Mouse (Mus musculus) heart, embryonic 13.5 days (tissue): ENCODE data around the gene Dnhd1. TPM values are rescaled to one million over a fixed set of nuclear protein-coding genes. Genes with fewer than 3 reads are reported as not detected.

ENCODE experiments used
- ATAC-seq: fragments of 200-750 bp; cut with Nextera tagmentation; 2 replicates; pipeline ENCODE4 v1.8.0; 2017; ENCODE audit warnings: moderate TSS enrichment; ENCODE audit not compliant: insufficient number of reproducible peaks, low FRiP score, low TSS enrichment; ENCODE audit errors: extremely low read depth
- H3K27ac ChIP-seq: fragments of 300-500 bp; sonication (generic); replicated peaks from 2 replicates; pipeline ENCODE4 v1.5.1; 2015; ENCODE audit warnings: moderate library complexity, mild to moderate bottlenecking, inconsistent platforms
- H3K27me3 ChIP-seq: fragments of 300-500 bp; sonication (generic); replicated peaks from 2 replicates; pipeline ENCODE4 v1.6.1; 2015; ENCODE audit warnings: mild to moderate bottlenecking, inconsistent platforms
- H3K36me3 ChIP-seq: fragments of 300-500 bp; sonication (generic); 2 replicates; pipeline ENCODE4 v1.6.1; 2015; ENCODE audit warnings: mild to moderate bottlenecking, inconsistent platforms
- H3K4me1 ChIP-seq: fragments of 300-500 bp; sonication (generic); 2 replicates; pipeline ENCODE4 v1.6.1; 2015; ENCODE audit warnings: inconsistent platforms
- H3K4me2 ChIP-seq: fragments of 300-500 bp; sonication (generic); 2 replicates; pipeline ENCODE4 v1.6.1; 2015; ENCODE audit warnings: inconsistent platforms, mild to moderate bottlenecking, moderate library complexity
- H3K4me3 ChIP-seq: fragments of 300-500 bp; sonication (generic); 2 replicates; pipeline ENCODE4 v1.5.1; 2015; ENCODE audit warnings: moderate library complexity, mild to moderate bottlenecking, inconsistent platforms
- H3K9ac ChIP-seq: fragments of 300-500 bp; sonication (generic); 2 replicates; pipeline ENCODE4 v1.6.1; 2015; ENCODE audit warnings: inconsistent platforms, mild to moderate bottlenecking, moderate library complexity
- H3K9me3 ChIP-seq: fragments of 300-500 bp; sonication (generic); 2 replicates; pipeline ENCODE4 v1.6.1; 2016; ENCODE audit warnings: inconsistent platforms
- WGBS: fragments of 180-500 bp; shearing (Covaris S2); methylation state at CpG from one replicate; pipeline ENCODE4 v1.1.7; 2015; ENCODE audit warnings: mixed read lengths; 5-methylcytosine and 5-hydroxymethylcytosine counted together
- polyA plus RNA-seq: library from polyadenylated mRNA; unstranded; fragments of >200 nt; fragmentation: Nextera tagmentation; extraction: Ambion mirVana; gene quantifications from 2 replicates; pipeline ENCODE4 v1.2.1, GENCODE M21; 2015

Gene Dnhd1
- 0.44 and 0.60 TPM in 2 replicates for polyA plus RNA-seq

- peak within 1 kb of the TSS; percentile 87 for H3K4me2 ChIP-seq
- peak within 1 kb of the TSS; percentile 78 for H3K9ac ChIP-seq
- ATAC-seq: peak; percentile 87
- H3K4me1 ChIP-seq: peaks cover 11% of the 10 kb centered on the region
- H3K4me3 ChIP-seq: peak within 1 kb of the TSS; percentile 51
- peak within 1 kb of the TSS; percentile 57; the same call in 1 of the 2 replicates for H3K27ac ChIP-seq
- peaks cover 9% of the 10 kb centered on the region for H3K36me3 ChIP-seq
- WGBS: 2% methylated on average over 17 of the region's 17 CpGs
- no peaks in the 10 kb centered on the region for H3K9me3 ChIP-seq
- H3K27me3 ChIP-seq: no peaks in the 10 kb centered on the region
Observed at GRCm38 (mm10) chr7:105650639-105651435, at the start of gene Dnhd1. TSS of gene Dnhd1 (plus strand) at chr7:105650827.

GRCm38 (mm10) chr7:105602860-105603623, 47.6 kb upstream of the Dnhd1 start:
- H3K27me3 ChIP-seq: no peaks in the 10 kb centered on the region
- H3K9me3 ChIP-seq: 0 out of 2 replicates have a peak, but pooled peaks cover 6% of the 10 kb centered on the region
- WGBS: 40% methylated on average over 9 of the region's 9 CpGs
- H3K27ac ChIP-seq: no peak overlapping the region
- H3K4me3 ChIP-seq: no peak overlapping the region
- no peak overlapping the region for H3K4me2 ChIP-seq
- no peak overlapping the region for H3K9ac ChIP-seq
- H3K36me3 ChIP-seq: no peaks in the 10 kb centered on the region
- no peaks in the 10 kb centered on the region for H3K4me1 ChIP-seq
- no peak for ATAC-seq

GRCm38 (mm10) chr7:105608467-105608866, 42.2 kb upstream of the Dnhd1 start:
- 78% methylated on average over 3 of the region's 3 CpGs for WGBS
- H3K36me3 ChIP-seq: peaks cover 42% of the 10 kb centered on the region

GRCm38 (mm10) chr7:105611767-105612166, 38.9 kb upstream of the Dnhd1 start:
- peaks cover 75% of the 10 kb centered on the region for H3K36me3 ChIP-seq
- 88% methylated on average over 1 of the region's 1 CpGs for WGBS
- no peaks in the 10 kb centered on the region for H3K9me3 ChIP-seq
- no peak for ATAC-seq
- no peak overlapping the region for H3K27ac ChIP-seq
- peaks cover 13% of the 10 kb centered on the region for H3K4me1 ChIP-seq
- H3K4me3 ChIP-seq: no peak overlapping the region
- no peak overlapping the region for H3K4me2 ChIP-seq
- no peaks in the 10 kb centered on the region for H3K27me3 ChIP-seq
- no peak overlapping the region for H3K9ac ChIP-seq

More at GRCm38 (mm10) chr7:105608467-105608866, 42.2 kb upstream of the Dnhd1 start:
- H3K9ac ChIP-seq: no peak overlapping the region
- H3K4me1 ChIP-seq: no peaks in the 10 kb centered on the region
- 0 out of 2 replicates have a peak, but pooled peaks cover 6% of the 10 kb centered on the region for H3K9me3 ChIP-seq
- H3K4me3 ChIP-seq: no peak overlapping the region
- no peaks in the 10 kb centered on the region for H3K27me3 ChIP-seq
- ATAC-seq: no peak
- H3K4me2 ChIP-seq: no peak overlapping the region
- no peak overlapping the region for H3K27ac ChIP-seq

- Histone ChIP-seq H3K9me3 (no peaks in the 10 kb centered on the region), H3K27ac (no peak overlapping the region), H3K27me3 (no peaks in the 10 kb centered on the region), H3K9ac (no peak overlapping the region), H3K36me3 (peaks cover 100% of the 10 kb centered on the region), H3K4me1 (peaks cover 30% of the 10 kb centered on the region), H3K4me2 (no peak overlapping the region), H3K4me3 (no peak overlapping the region)
- no peak for ATAC-seq
- 94% methylated on average over 1 of the region's 1 CpGs for WGBS
Observed at GRCm38 (mm10) chr7:105614400-105614799, 36.2 kb upstream of the Dnhd1 start.

GRCm38 (mm10) chr7:105615720-105616119, 34.9 kb upstream of the Dnhd1 start:
- Histone ChIP-seq H3K9ac (no peak overlapping the region), H3K27me3 (no peaks in the 10 kb centered on the region), H3K4me2 (no peak overlapping the region), H3K4me3 (no peak overlapping the region), H3K36me3 (peaks cover 100% of the 10 kb centered on the region), H3K4me1 (peaks cover 30% of the 10 kb centered on the region), H3K9me3 (no peaks in the 10 kb centered on the region), H3K27ac (no peak overlapping the region)
- 36% methylated on average over 1 of the region's 1 CpGs for whole genome bisulfite sequencing
- no peak for ATAC-seq

- Histone ChIP-seq H3K4me2 (no peak overlapping the region), H3K9me3 (no peaks in the 10 kb centered on the region), H3K36me3 (peaks cover 99% of the 10 kb centered on the region), H3K4me1 (peaks cover 34% of the 10 kb centered on the region), H3K4me3 (no peak overlapping the region), H3K9ac (no peak overlapping the region), H3K27ac (no peak overlapping the region), H3K27me3 (no peaks in the 10 kb centered on the region)
- ATAC-seq: no peak
- 61% methylated on average over 6 of the region's 6 CpGs for WGBS
Observed at GRCm38 (mm10) chr7:105616561-105616960, 34.1 kb upstream of the Dnhd1 start.

GRCm38 (mm10) chr7:105617810-105618209, 32.8 kb upstream of the Dnhd1 start:
- WGBS: 93% methylated on average over 22 of the region's 22 CpGs
- ATAC-seq: no peak
- no peaks in the 10 kb centered on the region for H3K27me3 ChIP-seq
- no peak overlapping the region for H3K9ac ChIP-seq
- H3K4me3 ChIP-seq: no peak overlapping the region
- no peaks in the 10 kb centered on the region for H3K9me3 ChIP-seq
- peaks cover 98% of the 10 kb centered on the region for H3K36me3 ChIP-seq
- H3K4me1 ChIP-seq: peaks cover 41% of the 10 kb centered on the region
- no peak overlapping the region for H3K27ac ChIP-seq
- no peak overlapping the region for H3K4me2 ChIP-seq

GRCm38 (mm10) chr7:105619701-105620100, 30.9 kb upstream of the Dnhd1 start:
- 77% methylated on average over 3 of the region's 3 CpGs for WGBS
- no peaks in the 10 kb centered on the region for H3K27me3 ChIP-seq
- peaks cover 41% of the 10 kb centered on the region for H3K4me1 ChIP-seq
- peaks cover 98% of the 10 kb centered on the region for H3K36me3 ChIP-seq
- no peak overlapping the region for H3K9ac ChIP-seq
- H3K9me3 ChIP-seq: no peaks in the 10 kb centered on the region
- H3K27ac ChIP-seq: no peak overlapping the region
- no peak overlapping the region for H3K4me2 ChIP-seq
- no peak for ATAC-seq
- H3K4me3 ChIP-seq: no peak overlapping the region

GRCm38 (mm10) chr7:105621053-105621452, 29.6 kb upstream of the Dnhd1 start:
- H3K9me3 ChIP-seq: no peaks in the 10 kb centered on the region
- H3K36me3 ChIP-seq: peaks cover 92% of the 10 kb centered on the region
- H3K27me3 ChIP-seq: no peaks in the 10 kb centered on the region
- no peak for ATAC-seq
- H3K9ac ChIP-seq: no peak overlapping the region
- no peak overlapping the region for H3K4me3 ChIP-seq
- H3K4me2 ChIP-seq: no peak overlapping the region
- no peak overlapping the region for H3K27ac ChIP-seq
- 67% methylated on average over 4 of the region's 4 CpGs for WGBS
- H3K4me1 ChIP-seq: peaks cover 41% of the 10 kb centered on the region

- no peaks in the 10 kb centered on the region for H3K27me3 ChIP-seq
- peaks cover 34% of the 10 kb centered on the region for H3K4me1 ChIP-seq
- H3K4me2 ChIP-seq: no peak overlapping the region
- H3K36me3 ChIP-seq: peaks cover 85% of the 10 kb centered on the region
- WGBS: 67% methylated on average over 8 of the region's 8 CpGs
- H3K4me3 ChIP-seq: no peak overlapping the region
- no peak overlapping the region for H3K27ac ChIP-seq
- H3K9ac ChIP-seq: no peak overlapping the region
- no peaks in the 10 kb centered on the region for H3K9me3 ChIP-seq
- ATAC-seq: no peak
Observed at GRCm38 (mm10) chr7:105621646-105622292, 28.9 kb upstream of the Dnhd1 start.
